Mouse (Mus musculus) midbrain, embryonic 14.5 days (tissue): ENCODE measurements around the gene Tmem150c. TPM values are rescaled to one million over a fixed set of nuclear protein-coding genes. Genes with fewer than 3 reads are reported as not detected.

Source experiments
- polyA plus RNA-seq: library from polyadenylated mRNA; unstranded; fragments of >200 nt; fragmentation: Nextera tagmentation; extraction: Ambion mirVana; gene quantifications from 2 replicates; pipeline ENCODE4 v1.2.1, GENCODE M21; 2014

Tmem150c gene
- polyA plus RNA-seq, 1 experiment from 2014 or later, result 20.0 TPM

Other genes starting within 250 kb of the Tmem150c start
- gene Hnrnpd, start 180.9 kb downstream of the Tmem150c start, polyA plus RNA-seq, result 134 and 147 TPM in 2 replicates
- gene 4930524J08Rik, start 180.7 kb downstream of the Tmem150c start, polyA plus RNA-seq, result 2.4 and 3.6 TPM in 2 replicates
- gene Hnrnpdl, start 120.1 kb downstream of the Tmem150c start, polyA plus RNA-seq, result 268 and 279 TPM in 2 replicates
- gene Enoph1, start 119.8 kb downstream of the Tmem150c start, polyA plus RNA-seq, result 43.4 and 49.4 TPM in 2 replicates